Mouse (Mus musculus) adrenal gland, adult 18-20 months (tissue): Measurements from ENCODE around the gene Ccdc85c. TPM values are rescaled to one million over a fixed set of nuclear protein-coding genes. Genes with fewer than 3 reads are reported as not detected.

ENCODE experiments used
- DNase-seq, 2 experiments: peaks; one replicate each; pipeline ENCODE4 v3.0.0; 2021 to 2022; ENCODE audit warnings: low spot score in 2 of 2
- total RNA-seq, 2 experiments: library from RNA; stranded (reverse); gene quantifications; 1 replicate in 1 of 2; 2 replicates in 1 of 2; pipeline ENCODE4 v1.2.3; 2021

Ccdc85c gene
- total RNA-seq, 2 experiments from 2014 or later, result 21.3 to 22.9 TPM

DNA sequence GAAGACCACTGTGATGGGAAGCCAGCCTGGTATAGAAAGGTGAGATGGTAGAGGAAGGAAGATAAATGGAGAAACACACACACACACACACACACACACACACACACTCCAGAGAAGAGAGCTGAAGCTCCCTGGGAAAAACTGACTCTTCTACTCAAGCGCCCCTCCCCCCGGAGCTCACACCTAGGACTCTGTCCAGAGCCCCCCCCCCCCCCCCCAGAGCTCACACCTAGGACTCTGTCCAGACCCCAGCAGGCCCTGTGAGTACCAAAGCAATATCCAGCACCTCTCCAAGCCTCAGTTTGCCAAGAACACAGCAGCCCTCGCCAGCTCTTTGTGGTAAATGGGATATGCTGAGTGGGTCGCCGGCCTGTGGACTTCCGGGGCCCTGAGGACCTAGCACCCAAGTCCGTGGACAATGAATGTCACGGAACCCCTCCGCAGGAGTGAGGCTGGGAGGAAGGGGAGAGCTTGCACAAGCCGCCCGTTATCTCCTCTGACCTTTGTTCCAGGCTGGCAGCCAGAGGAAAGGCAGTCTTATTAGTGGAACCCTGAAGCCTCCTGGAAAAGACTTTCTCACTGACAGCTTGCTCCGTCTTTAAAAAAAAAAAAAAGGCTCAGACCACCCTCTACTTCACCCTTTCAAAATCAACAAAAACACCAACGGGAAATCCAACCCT, 4.8 kb downstream of the Ccdc85c start:
- no peak for DNase-seq

GRCm38 (mm10) chr12:108269699-108270098, 5.5 kb downstream of the Ccdc85c start:
- no peak for DNase-seq

DNA sequence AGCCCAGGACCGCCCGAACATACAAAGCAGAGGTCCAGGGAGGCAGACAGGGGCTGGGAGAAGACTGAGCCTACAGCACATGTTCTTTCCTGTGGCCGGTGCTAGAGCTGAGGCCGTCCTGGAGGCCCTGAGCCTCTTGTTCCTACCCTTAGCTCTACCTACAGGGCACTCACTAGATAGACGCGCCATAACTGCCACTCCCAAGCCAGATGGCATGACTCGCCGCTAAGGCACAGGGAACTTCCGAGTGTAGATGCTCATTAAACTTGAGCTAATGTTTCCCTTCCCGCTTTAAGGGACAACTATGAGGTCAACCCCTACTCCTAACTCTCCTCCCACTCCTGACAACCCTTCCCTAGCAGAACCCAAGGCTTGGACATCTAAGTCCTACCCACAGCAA, 6.3 kb downstream of the Ccdc85c start:
- no peak for DNase-seq

DNA sequence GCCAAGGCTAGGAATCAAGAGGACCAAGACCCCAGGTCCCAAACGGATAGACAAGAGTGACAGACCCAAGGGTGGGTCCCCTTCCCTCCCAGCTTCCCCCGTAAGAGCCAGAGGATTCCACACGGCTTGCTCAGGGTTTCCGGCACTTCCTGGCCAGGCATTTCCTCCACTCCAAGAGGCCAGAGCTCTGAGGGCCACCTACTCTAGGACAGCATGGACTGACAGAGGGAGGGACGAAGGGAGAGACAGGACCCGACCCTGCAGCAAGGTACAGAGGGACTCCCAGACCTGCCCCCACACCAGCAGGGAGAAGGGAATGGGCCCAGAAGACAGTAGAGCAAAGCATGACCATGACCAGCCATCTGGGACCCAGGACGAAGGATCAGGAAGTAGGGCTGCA, 7.6 kb downstream of the Ccdc85c start:
- DNase-seq, result no peak

- no peak for DNase-seq
Measured at GRCm38 (mm10) chr12:108265831-108266619, 9.2 kb downstream of the Ccdc85c start.

GRCm38 (mm10) chr12:108264918-108265317, 10.3 kb downstream of the Ccdc85c start:
- no peak for DNase-seq

DNA sequence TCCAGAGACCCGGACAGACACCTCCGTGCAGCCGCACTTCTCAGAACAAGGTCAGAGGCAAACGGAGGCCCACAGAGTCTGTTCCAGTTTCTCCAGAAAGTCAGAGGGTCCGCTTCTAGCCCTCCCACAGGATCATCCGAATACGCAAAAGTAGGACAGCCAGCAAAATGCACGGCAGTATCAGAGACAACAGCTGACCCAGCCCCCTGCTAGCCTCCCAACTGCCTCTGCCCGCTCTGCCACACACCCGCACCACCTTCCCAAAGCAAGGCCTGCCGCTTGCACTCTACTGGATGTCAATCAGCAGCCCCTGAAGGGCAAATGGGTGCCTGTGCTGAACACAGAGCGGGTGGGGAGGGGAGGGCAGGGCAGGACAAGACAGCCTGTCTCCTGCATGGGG, 14.3 kb downstream of the Ccdc85c start:
- DNase-seq, result no peak

DNA sequence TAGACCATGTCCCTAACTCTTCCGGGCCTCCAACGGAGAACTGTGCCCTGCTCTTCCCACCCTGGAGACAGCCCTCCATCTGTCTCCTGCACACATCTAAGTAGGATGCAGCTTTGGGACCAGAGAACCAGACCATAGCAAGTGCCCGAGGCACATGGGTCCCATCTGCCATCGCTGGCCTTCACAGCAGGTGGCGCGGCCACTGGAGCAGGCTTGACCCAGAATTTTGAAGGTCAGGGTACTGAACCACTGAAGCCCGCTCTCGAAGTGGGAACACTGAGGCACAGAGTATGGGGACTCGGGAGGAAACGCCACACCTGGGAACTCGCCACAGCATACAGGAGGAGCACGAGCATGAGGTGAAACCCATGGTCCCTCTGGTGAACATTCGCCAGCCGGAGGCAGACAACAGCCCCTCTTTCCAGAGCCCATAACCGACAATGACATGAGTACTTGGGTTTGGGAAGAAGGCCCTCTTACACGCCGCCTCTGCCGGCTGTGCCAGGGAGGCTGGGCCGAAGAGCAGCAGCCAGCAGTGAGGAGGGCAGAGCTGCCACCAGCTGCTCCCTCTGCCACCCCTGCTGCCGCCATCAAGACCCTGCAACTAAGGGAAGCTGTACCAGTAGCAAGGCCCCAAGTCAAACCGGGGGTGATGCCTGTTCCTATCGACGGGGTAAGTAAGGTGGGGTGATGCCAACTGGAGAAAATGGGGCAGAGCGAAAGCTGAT, 15.7 kb downstream of the Ccdc85c start:
- DNase-seq, result no peak

DNA sequence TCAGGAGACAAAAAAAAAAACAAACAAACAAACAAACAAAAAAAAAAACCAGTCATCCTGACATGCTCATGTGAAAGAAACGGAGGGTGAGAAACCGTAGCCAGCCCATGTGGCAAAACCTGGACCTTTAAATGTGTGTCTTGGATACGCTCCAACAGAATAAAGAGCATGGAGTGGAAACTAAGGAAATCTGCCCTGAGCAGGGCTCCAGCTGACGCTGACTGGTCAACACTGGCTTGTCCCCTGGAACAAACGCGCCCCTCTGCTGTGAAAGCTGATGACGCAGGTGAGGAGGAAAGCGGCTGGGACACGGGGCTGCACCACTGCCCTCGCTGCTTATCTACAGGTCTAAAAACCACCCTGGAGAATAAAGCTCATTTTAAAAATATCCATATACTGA, 18.5 kb downstream of the Ccdc85c start:
- no peak for DNase-seq

- DNase-seq, result no peak
Measured at GRCm38 (mm10) chr12:108255960-108256359, 19.3 kb downstream of the Ccdc85c start.

GRCm38 (mm10) chr12:108255511-108255919, 19.7 kb downstream of the Ccdc85c start:
- DNase-seq, result no peak

DNA sequence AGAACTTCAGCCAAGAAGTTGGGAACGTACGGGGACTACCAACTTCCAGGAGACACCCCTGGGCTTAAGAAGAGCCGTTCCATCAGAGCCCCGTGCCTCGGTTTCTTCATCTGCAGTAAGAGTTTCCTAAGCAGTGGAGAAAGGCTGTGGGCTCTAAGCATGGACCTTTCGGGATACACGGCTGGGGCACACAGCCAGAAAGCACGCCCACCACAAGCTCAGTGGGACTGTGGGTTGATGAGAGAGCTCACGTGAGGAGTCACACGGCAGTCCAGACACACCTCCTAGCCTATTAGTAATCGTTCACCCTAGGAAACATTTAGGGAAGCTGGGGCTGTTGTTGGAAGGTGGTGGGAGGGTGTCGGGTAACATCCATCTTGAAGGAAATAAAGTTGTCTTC, 22.2 kb downstream of the Ccdc85c start:
- DNase-seq, result no peak

- DNase-seq, result peak in 1 of 2 experiments; percentile 44
Measured at GRCm38 (mm10) chr12:108251825-108252542, 23.2 kb downstream of the Ccdc85c start.

DNA sequence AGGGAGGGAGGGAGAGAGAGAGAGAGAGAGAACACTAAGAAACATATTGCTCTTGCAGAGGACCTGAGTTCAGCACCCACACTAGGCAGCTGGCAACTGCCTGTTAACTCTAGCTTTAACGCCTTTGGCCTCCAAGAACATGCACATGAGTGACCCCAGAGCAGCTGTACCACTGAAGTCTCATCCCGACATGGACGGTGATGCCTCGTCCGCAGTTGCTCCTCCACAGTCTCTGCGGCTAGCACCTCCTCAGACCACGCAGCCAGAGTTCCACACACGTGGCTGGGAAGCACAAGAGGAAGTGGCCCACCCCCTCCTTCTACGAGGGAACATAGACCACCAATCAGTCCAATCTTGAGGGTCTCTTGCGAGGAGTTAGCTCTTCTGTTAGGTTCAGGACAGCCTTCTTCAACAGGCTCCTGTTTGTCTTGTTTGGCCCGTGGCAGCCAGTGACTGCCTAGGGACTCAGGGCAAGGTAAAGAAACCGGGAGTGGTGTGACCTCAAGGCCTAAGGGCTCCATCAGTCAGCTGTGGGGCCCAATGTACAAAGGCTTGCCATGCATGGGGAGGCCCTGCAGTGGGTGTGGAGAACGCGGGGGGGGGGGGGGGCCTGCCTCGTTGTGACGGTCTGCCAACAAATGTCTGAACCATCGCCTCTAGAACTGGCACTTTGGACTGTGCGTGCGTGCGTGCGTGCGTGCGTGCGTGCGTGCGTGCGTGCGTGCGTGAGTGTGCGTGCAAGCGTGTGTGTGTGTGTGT, 24.0 kb downstream of the Ccdc85c start:
- DNase-seq, result no peak

- DNase-seq, result peak; percentile 71 to 75
Measured at GRCm38 (mm10) chr12:108249522-108249921, 25.7 kb downstream of the Ccdc85c start.

GRCm38 (mm10) chr12:108249019-108249418, 26.2 kb downstream of the Ccdc85c start:
- no peak for DNase-seq

- no peak for DNase-seq
Measured at GRCm38 (mm10) chr12:108246759-108247500, 28.3 kb downstream of the Ccdc85c start.

- no peak for DNase-seq
Measured at GRCm38 (mm10) chr12:108245579-108245978, 29.6 kb downstream of the Ccdc85c start.

- peak; percentile 69 to 70 for DNase-seq
Measured at GRCm38 (mm10) chr12:108244778-108245177, 30.4 kb downstream of the Ccdc85c start.

DNA sequence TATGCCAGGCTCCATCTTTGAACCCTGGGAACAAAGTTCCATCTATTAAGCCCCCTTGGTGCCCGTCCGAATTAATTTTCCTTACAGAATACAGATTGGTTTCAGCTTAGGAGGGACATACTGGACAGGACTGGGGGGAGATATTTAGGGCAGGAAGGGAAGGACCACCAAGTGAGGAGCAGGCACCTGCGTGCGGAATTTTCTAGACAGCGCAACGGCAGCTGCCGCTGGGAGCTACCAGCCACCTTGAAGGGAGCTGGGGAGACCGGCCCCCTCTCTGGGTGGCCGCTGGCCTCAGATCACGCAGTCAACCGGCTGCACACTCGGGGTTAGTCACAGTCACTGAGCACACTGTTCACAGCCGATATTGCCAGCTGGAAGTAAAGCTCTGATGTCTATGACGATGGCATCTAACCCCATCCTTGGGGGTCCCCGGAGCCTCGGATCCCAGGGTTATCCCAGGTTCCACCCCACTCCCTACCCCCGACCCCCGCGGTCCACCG, 32.9 kb downstream of the Ccdc85c start:
- DNase-seq, result no peak
